Mouse (Mus musculus) heart, adult 2 months (tissue): ENCODE measurements around the gene Inha. TPM values are rescaled to one million over a fixed set of nuclear protein-coding genes. Genes with fewer than 3 reads are reported as not detected.

Experiments used
- DNase-seq, 2 experiments: peaks; one replicate each; pipeline ENCODE4 v3.0.0; 2021
- H3K27ac ChIP-seq: fragments of 200-600 bp; 2 replicates; pipeline ENCODE4 v1.8.1; 2022
- H3K27me3 ChIP-seq: fragments of 200-500 bp; 2 replicates; pipeline ENCODE4 v1.6.1; 2012; ENCODE audit warnings: mild to moderate bottlenecking, low read length, inconsistent platforms, mixed read lengths; ENCODE audit not compliant: control insufficient read depth, insufficient read depth
- H3K36me3 ChIP-seq: fragments of 200-500 bp; 2 replicates; pipeline ENCODE4 v1.6.1; 2012; ENCODE audit warnings: low read length, inconsistent platforms; ENCODE audit not compliant: control insufficient read depth, insufficient read depth
- H3K4me1 ChIP-seq: fragments of 200-500 bp; 2 replicates; pipeline ENCODE4 v1.6.1; 2011; ENCODE audit warnings: low read length; ENCODE audit not compliant: control insufficient read depth, insufficient read depth
- H3K4me3 ChIP-seq: fragments of 200-600 bp; 2 replicates; pipeline ENCODE4 v1.8.1; 2022
- H3K79me2 ChIP-seq: fragments of 200-500 bp; replicated peaks from 2 replicates; pipeline ENCODE4 v1.6.1; 2012; ENCODE audit warnings: mild to moderate bottlenecking, inconsistent platforms, low read length, moderate library complexity, mixed read lengths; ENCODE audit not compliant: control insufficient read depth, insufficient read depth
- H3K9ac ChIP-seq: fragments of 200-500 bp; 2 replicates; pipeline ENCODE4 v1.6.1; 2012; ENCODE audit warnings: low read depth, mild to moderate bottlenecking, control low read depth, inconsistent platforms, low read length, mixed read lengths
- CTCF ChIP-seq: fragments of 200-600 bp; IDR thresholded peaks from 2 replicates; pipeline ENCODE4 v1.8.1; 2022; ENCODE audit warnings: antibody characterized with exemption, mild to moderate bottlenecking, moderate library complexity
- EP300 ChIP-seq: fragments of 200-500 bp; IDR thresholded peaks from 2 replicates; pipeline ENCODE4 v1.6.1; 2011; ENCODE audit warnings: low read depth, low read length, control low read depth; ENCODE audit not compliant: insufficient read depth
- POLR2A ChIP-seq: fragments of 200-500 bp; IDR thresholded peaks from 2 replicates; pipeline ENCODE4 v1.6.1; 2011; ENCODE audit warnings: mild to moderate bottlenecking, low read depth, low read length, control low read depth; ENCODE audit not compliant: insufficient read depth
- WGBS: fragments of 180-500 bp; shearing (Covaris S2); methylation state at CpG from one replicate; pipeline ENCODE4 v1.1.7; 2018; 5-methylcytosine and 5-hydroxymethylcytosine counted together
- intact Hi-C: fragments of 180-260 bp; cut with DNase I; formaldehyde crosslinking; loops from one replicate; pipeline ENCODE4 v1.15.1; 2025
- polyA plus RNA-seq: library from polyadenylated mRNA; depleted of rRNA; stranded (reverse); fragments of >200 nt; gene quantifications from 2 replicates; pipeline ENCODE4 v1.2.3, GENCODE M21; 2012
- total RNA-seq, 2 experiments: library from RNA; stranded (reverse); gene quantifications; 2 replicates each; pipeline ENCODE4 v1.2.3; 2021

Inha gene
- total and polyA plus RNA-seq, 3 experiments, result 4.1 to 20.4 (median 4.3) TPM

GRCm38 (mm10) chr1:75524679-75525078, 17.8 kb downstream of the Inha start:
- no peaks in the 10 kb centered on the region for H3K79me2 ChIP-seq
- intact Hi-C loops, result no loop called here
- peak in 1 of 2 experiments; percentile 35 for DNase-seq
- H3K27me3 ChIP-seq, result no peaks in the 10 kb centered on the region
- no peaks in the 10 kb centered on the region for H3K36me3 ChIP-seq
- H3K9ac ChIP-seq, result no peak overlapping the region
- WGBS, result 74% methylated on average over 7 of the region's 7 CpGs
- no peaks in the 10 kb centered on the region for H3K4me1 ChIP-seq
- TF ChIP-seq EP300 (no peak), CTCF (no peak), POLR2A (no peak)
- H3K4me3 ChIP-seq, result no peak overlapping the region
- H3K27ac ChIP-seq, result no peak overlapping the region

GRCm38 (mm10) chr1:75530546-75530945, 23.7 kb downstream of the Inha start:
- no peaks in the 10 kb centered on the region for H3K79me2 ChIP-seq
- 65% methylated on average over 4 of the region's 4 CpGs for WGBS
- no peaks in the 10 kb centered on the region for H3K36me3 ChIP-seq
- no peak overlapping the region for H3K27ac ChIP-seq
- no peak overlapping the region for H3K9ac ChIP-seq
- no peak overlapping the region for H3K4me3 ChIP-seq
- no peaks in the 10 kb centered on the region for H3K27me3 ChIP-seq
- no peak for DNase-seq
- intact Hi-C loops, result no loop called here
- no peaks in the 10 kb centered on the region for H3K4me1 ChIP-seq
- no peak for TF ChIP-seq EP300
- no peak for TF ChIP-seq POLR2A
- TF ChIP-seq CTCF, result peak; percentile 16; the same call in 1 of the 2 replicates

DNA sequence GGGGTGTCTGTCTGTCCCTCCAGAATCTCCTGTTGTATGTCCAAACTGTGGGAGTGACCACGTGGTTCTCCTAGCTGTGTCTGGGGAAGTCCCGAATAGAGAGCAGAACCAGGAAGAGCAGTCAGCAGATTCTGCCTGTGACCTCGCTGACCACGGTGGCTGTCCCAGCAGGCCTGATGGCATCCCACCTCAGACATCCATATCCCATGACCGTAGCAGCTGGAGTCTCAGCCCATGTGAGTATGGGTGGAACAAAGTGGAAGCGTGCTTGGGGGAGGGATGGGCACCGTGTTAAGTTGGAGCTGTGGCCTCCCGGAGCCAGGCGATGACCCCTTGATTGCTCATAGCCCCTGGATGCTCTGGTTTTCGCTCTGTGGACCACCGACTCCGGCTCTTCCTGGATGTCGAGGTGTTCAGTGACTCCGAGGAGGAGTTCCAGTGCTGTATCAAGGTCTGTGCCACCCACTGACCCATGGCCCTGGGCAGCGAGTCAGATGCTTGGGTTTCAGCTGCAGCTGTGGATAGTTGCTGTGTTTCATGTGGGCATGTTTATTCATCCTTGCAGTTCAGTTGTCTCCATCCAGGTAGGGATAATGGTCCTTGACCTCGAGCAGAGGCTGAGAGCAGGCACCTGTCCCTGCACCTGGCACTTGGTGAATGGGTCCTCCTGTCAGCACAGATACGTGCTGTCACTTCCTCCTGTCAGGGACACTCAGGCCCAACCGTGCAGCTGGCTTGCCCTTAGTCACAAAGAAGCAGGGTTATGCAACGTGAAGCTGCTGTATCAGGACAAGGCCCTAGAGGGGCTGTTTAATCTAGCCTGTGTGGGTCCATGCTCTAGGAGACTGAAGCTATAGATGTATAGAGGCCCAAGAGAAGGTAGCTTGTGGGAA, 25.6 kb downstream of the Inha start:
- WGBS, result 87% methylated on average over 19 of the region's 19 CpGs
- H3K36me3 ChIP-seq, result no peaks in the 10 kb centered on the region
- no peak for DNase-seq
- no peak overlapping the region for H3K4me3 ChIP-seq
- H3K79me2 ChIP-seq, result no peaks in the 10 kb centered on the region
- H3K4me1 ChIP-seq, result no peaks in the 10 kb centered on the region
- no peak overlapping the region for H3K27ac ChIP-seq
- H3K9ac ChIP-seq, result no peak overlapping the region
- intact Hi-C loops, result no loop called here
- H3K27me3 ChIP-seq, result no peaks in the 10 kb centered on the region
- TF ChIP-seq POLR2A (no peak), CTCF (no peak), EP300 (no peak)

DNA sequence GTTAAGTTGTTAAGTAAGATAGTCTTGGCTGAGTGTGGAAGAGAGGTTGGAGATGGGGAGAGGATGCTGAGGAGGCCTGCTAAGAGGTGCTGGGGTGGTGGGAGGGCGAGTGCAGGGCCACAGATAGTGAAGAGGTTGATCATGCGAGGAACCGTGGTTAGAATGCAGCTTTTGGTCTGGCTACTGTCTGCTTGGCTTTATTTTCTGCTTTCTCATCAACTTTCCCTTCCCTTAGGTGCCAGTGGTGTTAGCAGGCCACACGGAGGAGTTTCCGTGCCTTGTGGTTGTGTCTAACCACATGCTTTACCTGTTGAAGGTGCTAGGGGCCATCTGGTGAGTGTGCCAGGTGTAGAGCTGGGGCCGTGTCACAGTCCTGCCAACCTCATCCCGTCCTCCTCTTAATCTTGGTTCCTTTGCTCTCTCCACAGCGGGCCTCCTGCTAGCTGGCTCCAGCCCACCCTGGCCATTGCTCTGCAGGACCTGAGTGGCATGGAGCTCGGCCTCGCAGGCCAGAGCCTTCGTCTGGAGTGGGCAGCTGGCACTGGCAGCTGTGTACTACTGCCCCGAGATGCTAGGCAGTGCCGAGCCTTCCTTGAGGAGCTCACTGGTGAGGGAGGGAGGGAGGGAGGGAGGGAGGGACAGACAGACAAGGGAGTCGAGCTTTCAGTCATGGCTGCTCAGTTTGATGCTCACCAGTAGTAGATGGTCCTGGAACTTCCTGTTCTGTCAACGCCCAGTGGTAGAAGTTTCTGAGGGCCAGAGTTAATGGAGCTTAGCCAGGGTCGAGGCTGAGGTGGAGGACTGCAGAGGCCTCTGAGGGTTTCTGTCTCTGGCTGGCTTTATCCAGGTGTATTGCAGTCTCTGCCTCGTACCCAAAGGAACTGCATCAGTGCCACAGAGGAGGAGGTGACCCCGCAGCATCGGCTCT, 26.7 kb downstream of the Inha start:
- Histone ChIP-seq H3K27ac (no peak overlapping the region), H3K4me1 (no peaks in the 10 kb centered on the region; the same call in 1 of the 2 replicates), H3K27me3 (no peaks in the 10 kb centered on the region), H3K4me3 (no peak overlapping the region), H3K9ac (no peak overlapping the region), H3K79me2 (no peaks in the 10 kb centered on the region), H3K36me3 (no peaks in the 10 kb centered on the region)
- intact Hi-C loops, result no loop called here
- no peak for DNase-seq
- TF ChIP-seq EP300 (no peak), CTCF (no peak), POLR2A (no peak)
- 87% methylated on average over 19 of the region's 19 CpGs for WGBS

GRCm38 (mm10) chr1:75537587-75537986, 30.7 kb downstream of the Inha start:
- H3K9ac ChIP-seq, result no peak overlapping the region
- H3K36me3 ChIP-seq, result no peaks in the 10 kb centered on the region
- intact Hi-C loops, result no loop called here
- no peak overlapping the region for H3K27ac ChIP-seq
- no peaks in the 10 kb centered on the region for H3K27me3 ChIP-seq
- 84% methylated on average over 2 of the region's 2 CpGs for WGBS
- H3K4me1 ChIP-seq, result peaks cover 1% of the 10 kb centered on the region; the same call in 1 of the 2 replicates
- H3K4me3 ChIP-seq, result no peak overlapping the region
- no peaks in the 10 kb centered on the region for H3K79me2 ChIP-seq
- no peak for DNase-seq
- TF ChIP-seq EP300 (no peak), POLR2A (no peak), CTCF (no peak)
